Mouse (Mus musculus) heart, postnatal 10 days (tissue): ENCODE results near the gene Dcxr. TPM values are rescaled to one million over a fixed set of nuclear protein-coding genes. Genes with fewer than 3 reads are reported as not detected.
A peak's percentile ranks its signal among the peaks of the same experiment; 100 is the strongest.

Experiments
- DNase-seq, 2 experiments: peaks; one replicate each; pipeline ENCODE4 v3.0.0; 2021
- intact Hi-C: fragments of 180-260 bp; cut with DNase I; formaldehyde crosslinking; loops from one replicate; pipeline ENCODE4 v1.15.1; 2025
- total RNA-seq, 2 experiments: library from RNA; stranded (reverse); gene quantifications; 2 replicates each; pipeline ENCODE4 v1.2.3; 2021

Gene Dcxr
- total RNA-seq, 2 experiments from 2014 or later, result 3.2 to 4.1 TPM

- intact Hi-C loops, result no loop called here
- DNase-seq, result no peak
Observed at GRCm38 (mm10) chr11:120731395-120731794, 4.3 kb upstream of the Dcxr start.

GRCm38 (mm10) chr11:120730331-120730870 lies 3.3 kb upstream of the Dcxr start:
- DNase-seq, result no peak
- intact Hi-C loops, result no loop called here

- DNase-seq, result peak in 1 of 2 experiments; percentile 40
- intact Hi-C loops, result loop anchor here (10.0 kb wide), 1 partner anchor 315 kb away; no protein-coding TSS in a partner anchor
Observed at GRCm38 (mm10) chr11:120729432-120730050, 2.5 kb upstream of the Dcxr start.

GRCm38 (mm10) chr11:120728530-120729240 lies 1.6 kb upstream of the Dcxr start:
- intact Hi-C loops, result loop anchor here (10.0 kb wide), 1 partner anchor 316 kb away; no protein-coding TSS in a partner anchor
- peak in 1 of 2 experiments; percentile 1 for DNase-seq

- peak in 1 of 2 experiments; percentile 7 for DNase-seq
- intact Hi-C loops, result loop anchor here (10.0 kb wide), 1 partner anchor 317 kb away; no protein-coding TSS in a partner anchor
Observed at GRCm38 (mm10) chr11:120727564-120727963, 483 bp upstream of the Dcxr start.

- DNase-seq, result peak in 1 of 2 experiments; percentile 2
- intact Hi-C loops, result loop anchor here (10.0 kb wide), 1 partner anchor 318 kb away; no protein-coding TSS in a partner anchor
Observed at GRCm38 (mm10) chr11:120726243-120727168, 575 bp downstream of the Dcxr start.

GRCm38 (mm10) chr11:120723509-120723908 lies 3.6 kb downstream of the Dcxr start:
- intact Hi-C loops, result loop anchor here (2.0 to 10.0 kb wide), 2 partner anchors 23 to 321 kb away; no protein-coding TSS in a partner anchor
- peak in 1 of 2 experiments; percentile 1 for DNase-seq

- intact Hi-C loops, result loop anchor here (2.0 to 10.0 kb wide), 2 partner anchors 24 to 322 kb away; no protein-coding TSS in a partner anchor
- DNase-seq, result peak in 1 of 2 experiments; percentile 4
Observed at GRCm38 (mm10) chr11:120722761-120723382, 4.2 kb downstream of the Dcxr start.

- DNase-seq, result no peak
- intact Hi-C loops, result loop anchor here (2.0 to 10.0 kb wide), 2 partner anchors 25 to 323 kb away; no protein-coding TSS in a partner anchor
Observed at GRCm38 (mm10) chr11:120722067-120722630, 4.9 kb downstream of the Dcxr start.

GRCm38 (mm10) chr11:120721124-120722066 lies 5.7 kb downstream of the Dcxr start, which contains the start of gene Rac3:
Rac3 (plus strand) TSS chr11:120721470.
- peak; percentile 64 to 66 for DNase-seq
- intact Hi-C loops, result loop anchor here (2.0 to 10.0 kb wide), 2 partner anchors 25 to 323 kb away; no protein-coding TSS in a partner anchor

- peak; percentile 91 to 94 for DNase-seq
Observed at GRCm38 (mm10) chr11:120720450-120720849, 6.6 kb downstream of the Dcxr start.

GRCm38 (mm10) chr11:120719841-120720376 lies 7.2 kb downstream of the Dcxr start:
- intact Hi-C loops, result loop anchor here (1.0 to 10.0 kb wide), 3 partner anchors 56 to 325 kb away; partner anchors contain the start of gene Dus1l
- no peak for DNase-seq

More at GRCm38 (mm10) chr11:120720450-120720849, 6.6 kb downstream of the Dcxr start:
- intact Hi-C loops, result loop anchor here (1.0 to 10.0 kb wide), 3 partner anchors 56 to 324 kb away; partner anchors contain the start of gene Dus1l

GRCm38 (mm10) chr11:120719242-120719641 lies 7.8 kb downstream of the Dcxr start:
- intact Hi-C loops, result no loop called here
- DNase-seq, result no peak

GRCm38 (mm10) chr11:120715131-120715530 lies 11.9 kb downstream of the Dcxr start:
- intact Hi-C loops, result no loop called here
- no peak for DNase-seq

- intact Hi-C loops, result no loop called here
- DNase-seq, result no peak
Observed at GRCm38 (mm10) chr11:120714546-120714945, 12.5 kb downstream of the Dcxr start.

GRCm38 (mm10) chr11:120713580-120714518 lies 13.2 kb downstream of the Dcxr start, which contains the start of the genes Cenpx and Lrrc45:
Cenpx (minus strand) TSS chr11:120713738.
Lrrc45 (plus strand) TSS chr11:120713925.
- intact Hi-C loops, result no loop called here
- DNase-seq, result peak; percentile 99
